Mouse (Mus musculus) ZHBTc4 (cell line): ENCODE results near the gene Dennd5a.
A peak's percentile ranks its signal among the peaks of the same experiment; 100 is the strongest.

Experiments used
- DNase-seq: peaks from one replicate; pipeline ENCODE4 v3.0.0-alpha.2; 2011; ENCODE audit warnings: low read depth, low spot score

The Dennd5a gene

GRCm38 (mm10) chr7:109965658-109966057, 5.4 kb upstream of the Dennd5a start:
- DNase-seq = peak; percentile 72

GRCm38 (mm10) chr7:109963707-109964106, 3.4 kb upstream of the Dennd5a start:
- DNase-seq = peak; percentile 82

- no peak for DNase-seq
Measured at GRCm38 (mm10) chr7:109962596-109962995, 2.3 kb upstream of the Dennd5a start.

- DNase-seq = no peak
Measured at GRCm38 (mm10) chr7:109961570-109961969, 1.3 kb upstream of the Dennd5a start.

GRCm38 (mm10) chr7:109960613-109961154, 414 bp upstream of the Dennd5a start:
- DNase-seq = no peak

- no peak for DNase-seq
Measured at GRCm38 (mm10) chr7:109958843-109959715, 1.2 kb downstream of the Dennd5a start.

GRCm38 (mm10) chr7:109957996-109958789, 2.1 kb downstream of the Dennd5a start:
- no peak for DNase-seq

GRCm38 (mm10) chr7:109954622-109955401, 5.5 kb downstream of the Dennd5a start:
- peak; percentile 73 for DNase-seq

- DNase-seq = no peak
Measured at GRCm38 (mm10) chr7:109951297-109951696, 9.0 kb downstream of the Dennd5a start.

GRCm38 (mm10) chr7:109944421-109945034, 15.7 kb downstream of the Dennd5a start:
- peak; percentile 88 for DNase-seq

- DNase-seq = no peak
Measured at GRCm38 (mm10) chr7:109929628-109930027, 30.6 kb downstream of the Dennd5a start.

GRCm38 (mm10) chr7:109928365-109928764, 31.9 kb downstream of the Dennd5a start:
- no peak for DNase-seq

- DNase-seq = no peak
Measured at GRCm38 (mm10) chr7:109924965-109925364, 35.3 kb downstream of the Dennd5a start.

- DNase-seq = no peak
Measured at GRCm38 (mm10) chr7:109922889-109923288, 37.4 kb downstream of the Dennd5a start.

- no peak for DNase-seq
Measured at GRCm38 (mm10) chr7:109906165-109906564, 54.1 kb downstream of the Dennd5a start.

GRCm38 (mm10) chr7:109900921-109901320, 59.3 kb downstream of the Dennd5a start:
- no peak for DNase-seq

- no peak for DNase-seq
Measured at GRCm38 (mm10) chr7:109898911-109899310, 61.4 kb downstream of the Dennd5a start.

GRCm38 (mm10) chr7:109892530-109892929, 67.7 kb downstream of the Dennd5a start:
- peak; percentile 81 for DNase-seq

- DNase-seq = no peak
Measured at GRCm38 (mm10) chr7:109891786-109892185, 68.5 kb downstream of the Dennd5a start.

- DNase-seq = no peak
Measured at GRCm38 (mm10) chr7:109890256-109890655, 70.0 kb downstream of the Dennd5a start.

GRCm38 (mm10) chr7:109889300-109889699, 71.0 kb downstream of the Dennd5a start:
- DNase-seq = peak; percentile 35
